Mouse (Mus musculus) embryonic facial prominence, embryonic 14.5 days (tissue): ENCODE measurements around the gene Cycs. TPM values are rescaled to one million over a fixed set of nuclear protein-coding genes. Genes with fewer than 3 reads are reported as not detected.

Experiments used
- ATAC-seq: fragments of 200-750 bp; cut with Nextera tagmentation; 2 replicates; pipeline ENCODE4 v1.8.0; 2017; ENCODE audit warnings: low read depth, moderate number of reproducible peaks, moderate TSS enrichment
- DNase-seq: peaks from one replicate; pipeline ENCODE4 v3.0.0-alpha.2; 2015; ENCODE audit warnings: low spot score
- H3K27ac ChIP-seq: fragments of 300-500 bp; sonication (generic); replicated peaks from 2 replicates; pipeline ENCODE4 v1.5.1; 2014; ENCODE audit warnings: low read depth, mild to moderate bottlenecking, low read length, moderate library complexity
- H3K27me3 ChIP-seq: fragments of 300-500 bp; sonication (generic); replicated peaks from 2 replicates; pipeline ENCODE4 v1.6.1; 2014; ENCODE audit warnings: low read length; ENCODE audit not compliant: control insufficient read depth, insufficient read depth
- H3K36me3 ChIP-seq: fragments of 300-500 bp; sonication (generic); 2 replicates; pipeline ENCODE4 v1.6.1; 2014; ENCODE audit warnings: low read length, mixed read lengths; ENCODE audit not compliant: control insufficient read depth, insufficient read depth
- H3K4me1 ChIP-seq: fragments of 300-500 bp; sonication (generic); 2 replicates; pipeline ENCODE4 v1.6.1; 2014; ENCODE audit warnings: antibody characterized with exemption, low read length; ENCODE audit not compliant: control insufficient read depth, insufficient read depth
- H3K4me2 ChIP-seq: fragments of 300-500 bp; sonication (generic); 2 replicates; pipeline ENCODE4 v1.6.1; 2014; ENCODE audit warnings: low read depth, mild to moderate bottlenecking, low read length, moderate library complexity, mixed read lengths
- H3K4me3 ChIP-seq: fragments of 300-500 bp; sonication (generic); 2 replicates; pipeline ENCODE4 v1.5.1; 2014; ENCODE audit warnings: low read depth, mild to moderate bottlenecking, low read length
- H3K9ac ChIP-seq: fragments of 300-500 bp; sonication (generic); 2 replicates; pipeline ENCODE4 v1.6.1; 2014; ENCODE audit warnings: low read depth, mild to moderate bottlenecking, low read length, moderate library complexity, mixed read lengths
- H3K9me3 ChIP-seq: fragments of 300-500 bp; sonication (generic); 2 replicates; pipeline ENCODE4 v1.6.1; 2016; ENCODE audit warnings: low read length; ENCODE audit not compliant: control insufficient read depth
- WGBS: fragments of 180-500 bp; shearing (Covaris S2); extraction: QIAGEN DNeasy Blood & Tissue Kit; methylation state at CpG from one replicate; pipeline ENCODE4 v1.1.7; 2014; 5-methylcytosine and 5-hydroxymethylcytosine counted together
- polyA plus RNA-seq: library from polyadenylated mRNA; unstranded; fragments of >200 nt; fragmentation: Nextera tagmentation; extraction: Ambion mirVana; gene quantifications from 2 replicates; pipeline ENCODE4 v1.2.1, GENCODE M21; 2014

The Cycs gene
- polyA plus RNA-seq, 1 experiment from 2014 or later = 70.1 TPM

DNA sequence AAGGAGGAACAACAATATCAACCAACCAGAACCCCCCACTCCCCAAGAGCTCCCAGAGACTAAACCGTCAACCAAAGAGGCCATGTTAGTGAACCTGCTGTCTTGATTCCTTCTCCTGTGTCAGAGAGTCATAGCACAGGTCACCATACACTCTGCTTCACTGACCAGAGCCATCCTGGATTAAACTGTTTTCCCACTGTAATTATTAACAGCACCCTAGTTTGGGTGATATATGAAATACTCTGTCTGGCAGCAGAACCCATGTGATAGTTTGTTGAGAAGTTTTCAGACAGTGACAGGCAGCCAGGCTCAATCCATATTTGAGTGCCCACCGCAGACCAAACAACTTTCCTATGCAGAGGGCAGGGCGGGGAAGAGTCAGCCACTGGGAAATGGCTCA is 31.0 kb downstream of the Cycs start:
- Histone ChIP-seq H3K27me3 (no peaks in the 10 kb centered on the region), H3K4me3 (no peak overlapping the region), H3K9me3 (no peaks in the 10 kb centered on the region), H3K9ac (no peak overlapping the region), H3K36me3 (no peaks in the 10 kb centered on the region), H3K4me2 (no peak overlapping the region), H3K4me1 (no peaks in the 10 kb centered on the region), H3K27ac (no peak overlapping the region)
- no peak for DNase-seq
- no peak for ATAC-seq
- 78% methylated on average over 3 of the region's 3 CpGs for WGBS

GRCm38 (mm10) chr6:50531920-50532319 is 34.4 kb downstream of the Cycs start:
- Histone ChIP-seq H3K4me2 (no peak overlapping the region), H3K9me3 (no peaks in the 10 kb centered on the region), H3K4me3 (no peak overlapping the region), H3K27ac (no peak overlapping the region), H3K9ac (no peak overlapping the region), H3K36me3 (no peaks in the 10 kb centered on the region), H3K4me1 (no peaks in the 10 kb centered on the region), H3K27me3 (no peaks in the 10 kb centered on the region)
- DNase-seq (peak; percentile 67), ATAC-seq (no peak)
- 42% methylated on average over 8 of the region's 8 CpGs for WGBS

GRCm38 (mm10) chr6:50531003-50531402 is 35.3 kb downstream of the Cycs start:
- H3K9ac ChIP-seq = no peak overlapping the region
- no peaks in the 10 kb centered on the region for H3K27me3 ChIP-seq
- no peak overlapping the region for H3K4me3 ChIP-seq
- no peak overlapping the region for H3K4me2 ChIP-seq
- H3K9me3 ChIP-seq = no peaks in the 10 kb centered on the region
- H3K27ac ChIP-seq = no peak overlapping the region
- H3K36me3 ChIP-seq = no peaks in the 10 kb centered on the region
- ATAC-seq = no peak
- WGBS = 55% methylated on average over 3 of the region's 3 CpGs
- no peaks in the 10 kb centered on the region for H3K4me1 ChIP-seq
- DNase-seq = no peak

DNA sequence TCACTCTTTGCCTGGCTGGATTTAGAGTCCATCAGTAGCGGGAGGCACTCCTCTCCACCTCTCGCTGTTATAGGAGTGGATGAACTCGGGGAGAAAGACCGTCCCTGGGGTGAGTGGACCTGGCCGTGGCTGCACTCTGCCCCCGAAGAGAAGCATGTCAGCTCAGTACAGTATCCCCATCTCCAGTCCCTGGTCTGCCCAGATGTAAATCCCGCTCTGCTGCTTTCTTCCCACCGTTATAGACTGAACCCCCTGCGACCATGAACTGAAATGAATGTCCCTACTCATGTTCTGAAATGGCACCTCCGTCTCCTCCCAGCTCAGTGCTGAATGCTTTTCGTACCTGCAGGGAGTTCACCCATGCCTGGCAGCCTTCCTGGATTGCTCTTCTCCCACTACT is 37.1 kb downstream of the Cycs start:
- 95% methylated on average over 11 of the region's 11 CpGs for WGBS
- H3K9me3 ChIP-seq = no peaks in the 10 kb centered on the region
- no peaks in the 10 kb centered on the region for H3K27me3 ChIP-seq
- no peak overlapping the region for H3K4me2 ChIP-seq
- no peak overlapping the region for H3K9ac ChIP-seq
- H3K4me3 ChIP-seq = no peak overlapping the region
- no peaks in the 10 kb centered on the region for H3K4me1 ChIP-seq
- H3K36me3 ChIP-seq = no peaks in the 10 kb centered on the region
- no peak for ATAC-seq
- no peak for DNase-seq
- no peak overlapping the region for H3K27ac ChIP-seq

GRCm38 (mm10) chr6:50527416-50527815 is 38.9 kb downstream of the Cycs start:
- ATAC-seq (no peak), DNase-seq (no peak)
- no peaks in the 10 kb centered on the region for H3K27me3 ChIP-seq
- 59% methylated on average over 9 of the region's 9 CpGs for WGBS
- no peaks in the 10 kb centered on the region for H3K9me3 ChIP-seq
- no peak overlapping the region for H3K4me3 ChIP-seq
- no peak overlapping the region for H3K27ac ChIP-seq
- no peak overlapping the region for H3K4me2 ChIP-seq
- no peaks in the 10 kb centered on the region for H3K36me3 ChIP-seq
- no peaks in the 10 kb centered on the region for H3K4me1 ChIP-seq
- H3K9ac ChIP-seq = no peak overlapping the region

DNA sequence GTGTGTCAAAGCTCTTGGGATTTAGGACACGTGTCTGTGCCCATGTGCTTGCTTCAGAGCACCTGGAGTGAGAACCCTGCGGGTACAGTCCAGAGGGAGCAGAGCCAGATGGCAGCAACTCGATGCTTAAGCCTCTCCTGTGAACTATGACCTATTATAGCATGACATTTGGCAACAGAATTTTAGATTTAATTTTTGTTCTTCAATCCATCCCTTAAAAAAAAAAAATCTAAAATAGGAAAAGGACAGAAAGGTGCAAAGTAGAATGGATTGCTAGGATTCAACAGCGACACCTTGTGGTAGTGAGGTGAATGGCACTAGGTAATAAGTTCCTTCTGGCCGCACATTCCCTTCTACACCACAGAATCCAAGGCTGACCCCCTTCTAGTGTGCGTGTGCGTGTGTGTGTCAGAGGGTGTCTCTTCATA is 39.7 kb downstream of the Cycs start:
- ATAC-seq (peak; percentile 72), DNase-seq (peak; percentile 79)
- 22% methylated on average over 7 of the region's 7 CpGs for WGBS
- Histone ChIP-seq H3K9ac (no peak overlapping the region), H3K27ac (no peak overlapping the region), H3K4me1 (no peaks in the 10 kb centered on the region), H3K36me3 (no peaks in the 10 kb centered on the region), H3K27me3 (no peaks in the 10 kb centered on the region), H3K4me3 (no peak overlapping the region), H3K4me2 (no peak overlapping the region), H3K9me3 (no peaks in the 10 kb centered on the region)

- Histone ChIP-seq H3K27me3 (no peaks in the 10 kb centered on the region), H3K4me3 (no peak overlapping the region), H3K4me1 (no peaks in the 10 kb centered on the region), H3K27ac (no peak overlapping the region), H3K9me3 (no peaks in the 10 kb centered on the region), H3K9ac (no peak overlapping the region), H3K4me2 (no peak overlapping the region), H3K36me3 (no peaks in the 10 kb centered on the region)
- DNase-seq = no peak
- WGBS = 70% methylated on average over 8 of the region's 8 CpGs
- no peak; the same call in 1 of the 2 replicates for ATAC-seq
These were observed 40.5 kb downstream of the Cycs start for GRCm38 (mm10) chr6:50525846-50526245.

DNA sequence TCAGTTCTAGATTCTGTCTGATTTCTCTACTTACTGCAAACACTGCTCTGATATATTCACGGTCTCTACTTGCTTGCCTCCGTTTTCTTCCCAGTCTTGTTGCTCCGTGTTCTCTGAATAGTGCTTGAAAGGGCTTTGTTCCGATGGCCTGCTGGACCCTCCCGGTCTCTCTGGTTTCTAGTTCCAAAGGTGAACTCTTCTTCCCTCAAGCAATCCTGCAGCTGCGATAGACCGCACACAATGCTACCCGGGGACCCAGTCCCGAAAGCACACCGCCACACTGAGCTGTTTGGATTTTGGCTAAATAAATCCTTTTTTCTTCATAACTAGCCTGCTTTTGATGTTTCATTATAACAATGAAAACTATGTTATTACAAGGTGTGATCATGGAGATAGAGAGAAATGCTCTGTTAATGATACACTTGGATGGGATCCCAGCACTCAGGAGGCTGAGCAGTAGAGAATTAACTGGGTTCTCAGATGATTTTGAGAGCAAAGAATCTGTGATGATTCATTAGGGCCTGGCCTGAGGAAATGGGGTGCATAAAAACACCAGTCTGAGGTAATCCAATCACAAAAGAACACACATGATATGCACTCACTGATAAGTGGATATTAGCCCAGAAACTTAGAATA is 42.0 kb downstream of the Cycs start:
- Histone ChIP-seq H3K27me3 (no peaks in the 10 kb centered on the region), H3K4me2 (no peak overlapping the region), H3K9me3 (no peaks in the 10 kb centered on the region), H3K4me3 (no peak overlapping the region), H3K27ac (no peak overlapping the region), H3K4me1 (no peaks in the 10 kb centered on the region), H3K9ac (no peak overlapping the region), H3K36me3 (no peaks in the 10 kb centered on the region)
- WGBS = 83% methylated on average over 10 of the region's 10 CpGs
- no peak for DNase-seq
- ATAC-seq = no peak

DNA sequence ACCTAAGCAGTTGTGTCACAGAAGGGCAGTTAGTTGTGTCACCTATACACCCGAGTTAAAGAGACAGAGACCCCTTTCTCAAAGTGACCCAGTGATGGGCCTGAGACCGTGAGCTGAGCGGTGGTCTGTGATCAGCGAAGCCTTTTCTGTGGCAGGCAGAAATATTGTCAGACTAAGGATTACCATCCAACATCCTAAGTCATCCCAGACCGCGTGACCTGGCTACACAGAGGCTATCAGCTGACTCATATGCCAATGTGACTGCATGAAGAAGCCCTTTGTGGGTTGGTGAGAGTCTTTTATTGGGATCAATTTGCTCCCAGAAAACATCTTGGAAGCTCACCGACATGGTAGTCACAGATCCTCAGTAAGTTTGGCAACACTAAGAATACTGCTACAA is 43.6 kb downstream of the Cycs start:
- WGBS = 94% methylated on average over 7 of the region's 7 CpGs
- Histone ChIP-seq H3K27me3 (no peaks in the 10 kb centered on the region), H3K27ac (no peak overlapping the region), H3K9me3 (no peaks in the 10 kb centered on the region), H3K4me3 (no peak overlapping the region), H3K4me2 (no peak overlapping the region), H3K4me1 (no peaks in the 10 kb centered on the region), H3K36me3 (no peaks in the 10 kb centered on the region), H3K9ac (no peak overlapping the region)
- ATAC-seq (no peak), DNase-seq (no peak)
